Mouse (Mus musculus) ES-E14 (cell line): ENCODE results near the gene Ces4a. TPM values are rescaled to one million over a fixed set of nuclear protein-coding genes. Genes with fewer than 3 reads are reported as not detected.
"Not testable (repeated sequence)": the region's sequence is repeated elsewhere in the genome, so short reads cannot be mapped to it uniquely, and the experiment has no call there.

Experiments used
- DNase-seq: peaks from one replicate; pipeline ENCODE4 v3.0.0-alpha.2; 2013; ENCODE audit warnings: low read depth, low spot score
- H3K27ac ChIP-seq: 2 replicates; pipeline ENCODE4 v1.5.1; 2012; ENCODE audit warnings: low read depth, mild to moderate bottlenecking, low read length, moderate library complexity, mixed read lengths; ENCODE audit not compliant: poor library complexity, insufficient read depth, severe bottlenecking
- H3K36me3 ChIP-seq: 2 replicates; pipeline ENCODE4 v1.6.1; 2012; ENCODE audit warnings: mild to moderate bottlenecking, low read length, moderate library complexity, mixed read lengths; ENCODE audit not compliant: control insufficient read depth, poor library complexity, insufficient read depth, severe bottlenecking
- H3K4me1 ChIP-seq, 2 experiments: fragments of 150-350 bp in 1 of 2; sonication (generic) in 1 of 2; 2 replicates each; pipeline ENCODE4 v1.6.1; 2012; ENCODE audit warnings: low read length in 2 of 2, mild to moderate bottlenecking in 1 of 2, mixed read lengths in 1 of 2; ENCODE audit not compliant: control insufficient read depth in 2 of 2, insufficient read depth in 2 of 2, poor library complexity in 1 of 2
- H3K4me3 ChIP-seq, 2 experiments: fragments of 150-350 bp in 1 of 2; sonication (generic) in 1 of 2; 2 replicates each; pipeline ENCODE4 v1.5.1; 2012; ENCODE audit warnings: low read length in 2 of 2, low read depth in 1 of 2, mild to moderate bottlenecking in 1 of 2, mixed read lengths in 1 of 2; ENCODE audit not compliant: insufficient read depth in 1 of 2, poor library complexity in 1 of 2, severe bottlenecking in 1 of 2
- H3K9ac ChIP-seq: 2 replicates; pipeline ENCODE4 v1.6.1; 2012; ENCODE audit warnings: low read depth, mild to moderate bottlenecking, low read length, mixed read lengths; ENCODE audit not compliant: poor library complexity, insufficient read depth, severe bottlenecking
- H3K9me3 ChIP-seq: fragments of 150-350 bp; sonication (generic); 2 replicates; pipeline ENCODE4 v1.6.1; 2012; ENCODE audit warnings: low read depth, mild to moderate bottlenecking, low read length; ENCODE audit not compliant: control insufficient read depth, insufficient read depth
- CHD2 ChIP-seq: IDR thresholded peaks from 2 replicates; pipeline ENCODE4 v1.6.1; 2014; ENCODE audit warnings: mild to moderate bottlenecking, low read depth, low read length, inconsistent platforms
- HCFC1 ChIP-seq: IDR thresholded peaks from 2 replicates; pipeline ENCODE4 v1.6.1; 2012; ENCODE audit warnings: low read length, inconsistent platforms, borderline replicate concordance; ENCODE audit not compliant: insufficient read depth
- MAFK ChIP-seq: IDR thresholded peaks from 2 replicates; pipeline ENCODE4 v1.6.1; 2014; ENCODE audit warnings: mild to moderate bottlenecking, low read depth, low read length, inconsistent platforms; ENCODE audit not compliant: insufficient read depth
- ZC3H11A ChIP-seq: IDR thresholded peaks from 2 replicates; pipeline ENCODE4 v1.6.1; 2012; ENCODE audit warnings: low read depth, mild to moderate bottlenecking, inconsistent platforms, low read length, borderline replicate concordance
- ZNF384 ChIP-seq: IDR thresholded peaks from 2 replicates; pipeline ENCODE4 v1.6.1; 2012; ENCODE audit warnings: low read depth, low read length, inconsistent platforms
- in situ Hi-C, 2 experiments: fragments of 600-800 bp; cut with MboI; formaldehyde crosslinking; loops; one replicate each; pipeline ENCODE4 v1.15.1; 2025; ENCODE audit warnings: low sequenced_read_pairs in 2 of 2, inconsistent platforms in 1 of 2; ENCODE audit not compliant: unreplicated experiment in 2 of 2
- total RNA-seq: library from RNA; depleted of rRNA; stranded (reverse); fragments of 300-350 nt; gene quantifications from 2 replicates; pipeline ENCODE4 v1.2.3, GENCODE M21; 2012

Ces4a gene
- total RNA-seq, 1 experiment: not detected

DNA sequence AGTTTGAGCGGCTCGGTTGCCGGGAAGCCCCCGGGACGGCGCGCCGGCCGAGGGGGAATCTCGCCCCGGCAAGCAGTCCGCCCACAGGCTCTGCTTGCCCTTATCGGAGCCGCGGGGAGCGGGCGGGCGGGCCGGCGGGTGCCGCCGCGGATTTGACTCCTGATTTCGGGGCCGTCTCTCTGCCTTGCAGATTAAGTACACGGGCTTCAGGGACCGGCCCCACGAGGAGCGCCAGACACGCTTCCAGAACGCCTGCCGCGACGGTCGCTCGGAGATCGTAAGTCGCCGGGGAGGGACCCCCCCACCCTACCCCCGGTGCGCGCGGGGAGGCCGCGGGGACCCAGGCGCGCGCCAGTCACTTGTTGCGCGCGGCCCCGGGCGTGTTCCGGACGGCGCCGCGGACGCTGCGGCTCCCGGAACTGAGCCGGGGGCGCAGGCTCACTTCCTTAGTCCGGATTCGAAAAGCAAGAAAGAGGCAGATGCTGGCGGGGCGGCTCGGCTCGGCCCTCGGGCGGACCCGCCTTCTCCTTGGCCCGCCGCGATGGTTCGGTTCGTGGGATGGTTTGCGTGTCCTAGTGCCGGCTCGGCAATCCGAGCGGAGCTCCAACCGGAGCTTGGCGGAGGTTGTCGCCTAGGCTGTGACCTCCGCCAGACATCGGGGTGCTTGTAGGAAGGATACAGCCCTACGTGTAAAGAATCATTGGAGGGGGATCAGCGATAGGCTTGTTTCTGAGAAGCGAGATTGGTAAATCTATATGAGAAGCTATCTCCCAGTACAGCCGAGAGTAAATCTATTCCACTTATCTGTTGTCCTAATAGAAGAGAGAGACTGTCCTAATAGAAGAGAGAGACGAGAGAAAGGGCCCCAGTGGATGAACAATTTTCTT, 39.8 kb downstream of the Ces4a start:
- H3K9me3 ChIP-seq: no peaks in the 10 kb centered on the region
- no peaks in the 10 kb centered on the region; the same call in 1 of the 2 replicates for H3K36me3 ChIP-seq
- peak overlapping the region; percentile 45; the same call in 1 of the 2 replicates for H3K27ac ChIP-seq
- in situ Hi-C loops: no loop called here
- peak; percentile 31 for DNase-seq
- H3K4me3 ChIP-seq: peak overlapping the region; percentile 82 to 95
- peak overlapping the region; percentile 86 for H3K9ac ChIP-seq
- peaks cover 0 to 2% of the 10 kb centered on the region in 2 experiments; a peak in 1 of 4 replicates for H3K4me1 ChIP-seq
- TF ChIP-seq HCFC1 (no peak; the same call in 1 of the 2 replicates), MAFK (no peak), ZNF384 (no peak), CHD2 (no peak), ZC3H11A (no peak)

DNA sequence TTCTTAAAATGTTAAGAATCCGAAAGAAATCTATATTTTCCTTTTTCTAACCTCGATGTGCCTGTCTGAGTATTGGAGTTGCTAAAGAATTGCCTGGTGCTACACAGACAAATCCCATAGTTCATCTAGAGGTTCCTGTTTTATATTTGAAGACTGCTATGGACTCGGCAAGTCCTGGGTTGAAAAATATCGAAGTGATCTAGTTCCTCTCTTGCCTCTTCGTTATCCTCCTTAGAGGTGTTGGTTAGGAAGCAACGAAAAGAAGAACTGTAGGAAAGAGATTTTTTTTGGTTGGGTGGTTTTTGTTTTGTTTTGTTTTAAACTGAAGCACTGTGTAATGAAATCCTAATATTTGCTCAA, 40.4 kb downstream of the Ces4a start:
- no peak overlapping the region for H3K9ac ChIP-seq
- no peaks in the 10 kb centered on the region; the same call in 1 of the 2 replicates for H3K36me3 ChIP-seq
- DNase-seq: no peak
- no peaks in the 10 kb centered on the region for H3K9me3 ChIP-seq
- in situ Hi-C loops: no loop called here
- H3K4me3 ChIP-seq: peak overlapping the region; percentile 82 to 95; a peak in 3 of 4 replicates
- H3K27ac ChIP-seq: no peak overlapping the region
- no peak for TF ChIP-seq HCFC1
- no peak for TF ChIP-seq ZNF384
- TF ChIP-seq MAFK: no peak
- TF ChIP-seq CHD2: no peak
- no peak for TF ChIP-seq ZC3H11A
- H3K4me1 ChIP-seq: peaks cover 0 to 2% of the 10 kb centered on the region in 2 experiments; a peak in 1 of 4 replicates

DNA sequence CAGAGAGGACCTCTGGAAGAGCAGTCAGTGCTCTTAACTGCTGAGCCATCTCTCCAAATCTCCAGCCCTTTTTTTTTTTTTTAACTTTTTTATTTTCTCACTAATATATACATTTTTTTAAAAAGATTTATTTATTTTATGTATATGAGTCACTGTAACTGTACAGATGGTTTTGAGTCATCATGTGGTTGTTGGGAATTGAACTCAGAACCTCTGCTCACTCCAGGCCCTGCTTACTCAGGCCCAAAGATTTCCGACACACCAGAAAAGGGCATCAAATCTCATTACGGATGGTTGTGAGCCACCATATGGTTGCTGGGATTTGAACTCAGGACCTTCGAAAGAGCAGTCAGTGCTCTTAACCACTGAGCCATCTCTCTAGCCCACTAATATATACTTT, 43.7 kb downstream of the Ces4a start:
- H3K4me3 ChIP-seq, H3K36me3 ChIP-seq, DNase-seq, H3K9ac ChIP-seq, H3K9me3 ChIP-seq, in situ Hi-C loops, H3K4me1 ChIP-seq, H3K27ac ChIP-seq: not testable (repeated sequence)

DNA sequence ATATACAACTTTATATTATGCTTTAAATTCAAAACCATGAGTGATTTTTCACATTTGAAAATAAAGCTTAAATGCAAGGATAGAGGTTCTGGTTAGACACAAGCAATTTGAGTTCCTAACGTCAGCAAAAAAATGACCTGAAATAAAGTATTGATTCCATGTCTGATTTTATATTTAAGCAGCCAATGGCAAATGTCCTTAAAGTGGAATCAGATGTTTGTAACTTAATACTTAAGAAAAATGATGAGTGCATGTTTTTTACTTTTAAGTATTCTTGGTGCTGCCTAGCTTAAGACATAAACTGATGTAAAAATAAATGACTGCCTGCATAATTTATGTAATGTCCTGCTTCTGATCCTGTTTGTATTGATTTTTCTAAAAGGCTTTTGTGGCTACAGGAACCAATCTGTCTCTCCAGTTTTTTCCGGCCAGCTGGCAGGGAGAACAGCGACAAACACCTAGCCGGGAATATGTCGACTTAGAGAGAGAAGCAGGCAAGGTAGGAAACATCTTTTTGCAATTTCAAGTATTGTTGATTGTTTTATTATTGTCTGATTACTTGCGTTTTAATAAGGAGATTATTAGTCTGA, 46.7 kb downstream of the Ces4a start:
- DNase-seq: no peak
- Histone ChIP-seq H3K9me3 (no peaks in the 10 kb centered on the region), H3K27ac (no peak overlapping the region), H3K4me1 (no peaks in the 10 kb centered on the region), H3K9ac (no peak overlapping the region), H3K36me3 (peaks cover 2% of the 10 kb centered on the region; the same call in 1 of the 2 replicates), H3K4me3 (no peak overlapping the region)
- in situ Hi-C loops: no loop called here
- TF ChIP-seq HCFC1 (no peak), ZC3H11A (no peak), ZNF384 (no peak), CHD2 (no peak), MAFK (no peak)
